Mouse (Mus musculus): Measurements from ENCODE around the gene Ncdn.

Ncdn gene

DNA sequence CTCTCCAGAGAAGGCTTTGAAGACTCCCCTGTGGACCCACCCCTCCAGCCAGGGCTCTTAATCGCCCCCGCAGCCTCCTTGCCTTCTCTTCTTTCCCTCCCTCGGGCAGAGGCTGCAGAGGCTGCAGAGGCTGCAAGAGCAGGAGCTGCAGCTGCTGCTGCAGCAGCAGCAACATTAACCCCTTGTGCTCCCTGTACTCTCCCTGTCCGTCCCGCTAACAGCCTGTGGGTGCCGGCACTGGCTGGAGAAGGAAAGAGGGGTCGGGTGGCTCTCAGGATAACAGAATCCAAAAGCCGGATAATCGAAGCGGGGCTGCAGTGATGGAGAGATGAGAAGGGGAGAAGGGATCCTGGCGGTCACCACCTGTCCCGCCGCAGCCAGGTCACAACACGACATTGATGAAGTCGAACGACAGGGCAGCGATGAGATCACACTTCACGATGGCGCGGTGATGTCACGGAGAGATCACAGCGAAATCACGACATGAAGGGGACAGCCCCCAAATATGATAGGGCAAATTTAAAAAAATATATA, 563 bp downstream of the Ncdn start:
- DNase-seq (ENCODE audit: low spot score in 2 of 2) = peak in 1 of 2 experiments; percentile 36

DNA sequence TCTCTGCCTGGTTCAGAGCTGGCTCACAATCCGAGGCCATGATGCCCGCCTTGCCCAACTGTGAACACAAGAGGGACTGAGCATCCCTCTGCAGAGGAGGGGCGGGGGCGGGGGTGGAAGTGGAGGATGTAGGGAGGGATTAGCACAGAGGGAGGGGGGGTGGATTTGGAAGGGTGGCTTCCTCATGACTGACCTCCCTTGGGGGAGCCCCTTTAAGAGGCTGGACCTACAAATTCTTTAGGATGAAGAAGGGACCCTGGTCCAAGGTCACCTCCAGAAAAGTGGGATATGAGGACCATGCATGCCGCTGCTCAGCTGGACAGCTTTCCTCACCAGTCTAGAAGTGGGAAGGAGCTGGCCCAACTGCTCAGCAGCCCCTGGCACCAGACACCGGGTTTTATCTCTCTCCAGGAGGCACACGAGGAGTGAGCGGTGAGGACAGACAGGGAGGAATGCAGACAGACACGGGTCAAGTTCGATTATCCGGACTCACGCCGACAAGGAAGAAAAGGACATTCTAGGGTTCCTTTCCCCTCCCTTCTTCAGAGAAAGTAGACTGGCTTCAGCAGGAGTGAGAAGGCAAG, 1.1 kb downstream of the Ncdn start:
- DNase-seq (ENCODE audit: low spot score in 2 of 2) = no peak

DNA sequence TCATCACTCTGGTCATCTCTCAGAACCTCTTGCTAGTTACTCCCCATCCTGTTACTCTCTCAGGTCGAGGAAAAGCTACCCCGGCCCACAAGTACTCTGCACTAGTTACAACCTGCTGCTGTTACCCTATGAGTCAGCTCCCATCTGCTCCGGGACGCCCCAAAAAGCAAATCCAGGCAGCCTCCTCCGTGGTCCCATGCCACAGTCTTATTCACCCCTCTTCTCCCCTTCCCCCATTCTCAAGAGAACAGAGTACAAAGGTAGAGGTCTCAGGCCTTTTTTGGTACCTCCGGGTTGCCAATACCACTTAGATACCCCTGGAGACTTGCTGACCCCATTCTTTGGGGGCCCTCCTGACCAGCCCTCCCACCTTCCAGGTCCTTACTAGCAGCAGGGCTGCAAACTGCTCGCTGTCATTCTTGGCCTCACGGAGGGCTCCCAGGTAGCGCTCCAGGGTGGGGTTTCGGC, 1.6 kb downstream of the Ncdn start:
- no peak for DNase-seq (ENCODE audit: low spot score in 2 of 2)

DNA sequence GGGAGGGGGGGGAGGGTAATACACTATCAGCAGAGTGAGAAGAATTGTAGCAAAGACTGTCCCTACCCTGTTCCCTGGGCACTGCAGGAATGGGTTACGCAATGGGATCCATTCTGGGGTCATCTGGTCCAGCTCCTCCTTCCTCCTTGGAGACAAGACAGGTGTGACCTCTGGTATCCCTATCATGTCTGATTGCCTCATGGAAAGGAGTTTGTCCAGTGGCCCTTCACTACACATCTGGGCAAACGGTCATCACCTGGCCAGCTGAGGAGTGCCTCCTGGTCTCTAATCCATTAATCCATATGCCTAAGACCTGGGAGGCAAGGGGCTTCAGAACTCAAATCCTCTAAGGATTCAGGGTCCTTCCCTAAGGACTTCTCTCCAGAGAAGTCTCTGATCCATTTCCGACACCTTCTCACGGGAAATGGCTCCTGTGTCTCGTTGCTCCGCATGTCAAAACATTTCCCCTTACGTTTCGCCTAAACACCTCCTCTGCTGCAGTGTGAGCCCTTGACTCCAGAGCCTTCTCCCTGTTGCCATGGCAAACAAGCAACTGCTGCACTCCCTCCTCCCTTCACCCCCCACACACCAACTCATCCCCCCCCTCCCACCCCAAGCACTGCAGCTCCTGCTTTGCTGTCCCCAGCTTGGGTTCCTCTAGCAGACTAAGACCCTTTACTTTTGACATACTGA, 2.2 kb downstream of the Ncdn start:
- DNase-seq (ENCODE audit: low spot score in 2 of 2) = no peak

DNA sequence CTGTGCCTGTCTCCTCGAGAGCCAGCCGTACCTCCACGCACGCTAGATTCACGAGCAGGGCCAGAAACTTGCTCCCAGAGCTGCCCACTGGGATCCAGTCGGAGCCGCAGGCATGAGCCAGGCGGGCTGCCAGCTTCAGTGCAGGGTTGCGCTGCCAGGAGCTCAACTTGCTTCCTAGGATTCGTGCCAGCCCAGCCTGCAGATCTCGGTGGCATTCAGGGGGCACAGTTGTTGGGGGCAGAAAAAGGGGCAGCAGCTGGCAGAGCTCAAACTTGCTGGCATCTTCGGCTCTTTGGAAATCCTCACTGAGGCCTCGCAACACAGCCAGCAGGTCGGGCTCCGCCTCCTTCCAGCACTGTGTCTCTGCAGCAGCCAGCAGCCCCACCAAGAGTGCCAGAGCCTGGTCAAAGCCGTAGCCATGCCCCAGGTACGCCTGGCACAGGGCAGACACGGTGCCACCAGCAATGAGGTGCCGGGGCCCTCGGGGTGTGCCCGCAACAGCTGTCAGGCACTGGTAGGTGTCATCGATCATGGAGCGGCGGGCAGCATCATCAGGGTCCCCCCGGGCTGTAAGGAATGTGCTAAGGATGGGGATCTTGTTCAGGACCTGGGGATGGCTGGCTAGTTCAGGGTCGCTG, 3.1 kb downstream of the Ncdn start:
- peak; percentile 66 to 86 for DNase-seq (ENCODE audit: low spot score in 2 of 2)

DNA sequence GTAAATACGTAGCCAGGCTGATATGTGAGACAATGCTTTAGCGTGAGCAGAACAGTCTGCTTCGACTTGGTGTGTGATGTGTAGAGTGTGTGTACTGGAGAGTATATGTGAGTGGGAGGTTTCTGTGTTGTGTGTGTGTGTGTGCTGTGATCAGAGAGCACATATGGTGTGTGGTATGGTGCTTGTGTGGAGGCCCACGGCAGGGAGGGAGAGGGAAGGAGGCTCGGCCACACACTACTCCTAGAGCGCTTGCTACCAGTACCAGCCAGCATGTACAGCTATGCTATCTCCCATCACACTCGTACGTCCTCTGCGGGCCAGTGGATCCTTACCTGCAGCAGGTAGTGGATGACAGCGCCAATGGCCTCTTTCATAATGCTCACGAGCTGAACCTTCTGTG, 3.7 kb downstream of the Ncdn start:
- no peak for DNase-seq (ENCODE audit: low spot score in 2 of 2)

DNA sequence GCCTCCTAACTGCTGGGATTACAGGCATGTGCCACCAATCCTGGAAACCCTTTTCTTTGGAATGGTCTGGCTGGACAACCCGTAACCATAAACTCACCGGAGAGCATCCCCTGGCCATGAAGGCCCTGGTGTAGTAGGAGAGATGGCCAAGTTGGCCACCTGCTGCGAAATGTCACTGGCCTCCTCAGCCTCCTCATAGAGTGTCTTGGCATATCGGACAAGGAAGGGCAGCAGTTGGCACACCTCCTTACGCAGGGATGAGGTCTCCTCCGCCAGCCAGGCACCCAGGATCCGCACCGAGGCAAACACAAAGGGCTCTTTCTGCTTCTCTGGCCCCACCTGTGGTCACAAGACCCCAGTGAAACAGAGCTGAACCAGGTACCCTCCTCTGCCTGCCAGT, 4.9 kb downstream of the Ncdn start:
- DNase-seq (ENCODE audit: low spot score in 2 of 2) = no peak

DNA sequence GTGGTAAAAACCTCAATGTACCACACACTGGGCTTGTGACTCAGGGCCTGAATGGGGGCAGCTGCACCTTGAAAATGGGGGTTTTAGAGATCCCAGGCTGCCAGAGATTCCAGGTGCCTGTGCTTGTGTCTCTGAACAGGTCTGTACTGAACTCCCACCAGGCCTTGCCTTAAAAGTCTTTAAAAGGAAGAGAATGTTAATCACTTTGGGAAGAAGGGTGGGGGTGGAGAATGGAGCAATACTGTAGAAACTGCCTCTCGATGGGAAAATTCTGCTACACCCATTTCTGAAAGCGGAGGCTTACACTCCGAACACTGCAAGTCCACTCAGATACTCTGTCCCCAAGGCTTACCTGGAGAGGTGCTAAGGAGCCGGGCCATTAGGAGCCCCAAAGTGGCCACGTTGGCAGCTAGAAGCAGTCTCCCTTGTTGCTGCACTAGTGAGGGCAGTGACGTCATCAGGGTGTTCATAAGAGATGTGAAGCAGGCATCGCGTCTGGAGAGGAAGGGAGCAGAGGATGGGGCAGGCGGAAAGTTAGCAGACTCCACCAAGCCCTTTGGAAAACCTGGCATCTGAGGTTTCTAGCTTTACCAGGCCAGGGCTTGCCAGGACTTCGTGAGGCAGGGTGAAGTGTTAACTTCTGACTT, 6.9 kb downstream of the Ncdn start:
- DNase-seq (ENCODE audit: low spot score in 2 of 2) = no peak

DNA sequence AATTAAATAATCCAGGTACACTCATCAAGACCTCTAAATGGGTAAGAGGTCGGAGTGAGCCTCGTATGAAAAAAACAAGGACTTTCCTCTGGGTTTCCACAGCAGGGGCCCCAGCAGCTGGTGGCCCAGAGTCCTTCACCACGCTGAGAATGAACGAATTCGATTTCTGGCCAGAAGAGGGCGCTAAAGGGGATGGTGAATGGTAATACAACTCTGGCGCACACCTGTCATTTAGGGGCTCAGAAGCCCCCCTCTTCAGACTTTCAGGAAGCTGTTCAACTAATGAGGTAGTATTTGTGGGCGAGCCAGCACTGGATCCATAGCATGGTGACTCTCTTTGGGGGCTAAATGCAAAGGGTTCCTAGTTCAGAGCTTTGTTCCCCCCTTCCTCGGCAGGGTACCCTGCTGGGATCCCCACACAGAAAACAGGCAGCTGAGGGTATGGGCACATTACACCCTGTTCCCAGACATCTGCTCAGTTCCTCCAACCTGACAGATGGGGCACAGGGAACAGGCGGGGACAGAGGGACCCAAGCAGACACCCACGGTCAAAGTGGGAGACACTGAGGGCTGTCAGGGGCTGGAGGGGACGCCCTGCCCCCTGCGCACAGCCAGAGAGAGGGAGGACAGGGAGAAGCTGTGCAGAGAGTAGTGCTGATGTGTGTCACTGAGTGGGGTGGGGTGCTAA, 7.6 kb downstream of the Ncdn start:
- DNase-seq (ENCODE audit: low spot score in 2 of 2) = peak in 1 of 2 experiments; percentile 68

DNA sequence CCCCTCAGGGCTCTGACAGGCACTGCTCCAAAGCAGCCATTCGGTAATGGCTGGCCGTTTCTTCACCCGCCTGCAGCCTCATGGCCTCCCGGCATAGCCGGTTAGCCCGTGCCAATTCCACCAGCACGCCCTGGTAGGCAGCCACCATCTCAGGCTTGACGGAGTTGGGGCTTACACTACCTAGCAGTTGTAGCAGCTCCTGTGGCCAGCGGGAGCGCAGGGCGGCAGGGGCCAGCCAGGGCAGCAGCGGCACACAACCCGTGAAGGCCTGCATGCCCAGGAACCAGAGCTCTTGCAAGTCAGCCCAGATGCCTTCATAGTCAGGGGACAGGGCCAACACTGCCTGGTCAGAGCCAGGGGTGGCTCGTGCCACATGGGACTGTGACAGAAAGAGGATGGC, 8.4 kb downstream of the Ncdn start:
- no peak for DNase-seq (ENCODE audit: low spot score in 2 of 2)

DNA sequence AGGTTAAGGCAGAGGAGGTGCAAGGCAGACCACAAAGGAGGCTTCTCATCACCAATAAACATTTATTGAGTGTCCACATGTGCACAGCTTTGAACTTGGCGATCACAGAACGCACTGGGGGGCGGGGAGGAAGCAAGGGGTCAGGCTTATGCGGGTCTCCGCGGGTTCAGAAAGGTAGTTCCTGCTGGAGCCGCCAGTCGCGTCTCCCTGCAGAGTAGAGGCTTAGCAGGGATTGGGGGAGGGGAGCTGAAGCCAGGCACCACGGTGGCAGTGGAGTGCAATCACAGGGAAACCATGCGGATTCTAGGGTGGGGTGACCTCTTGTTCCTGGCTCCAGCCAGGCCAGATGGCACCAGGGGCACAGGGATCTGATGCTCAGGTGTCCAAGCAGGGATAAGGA, 9.5 kb downstream of the Ncdn start:
- no peak for DNase-seq (ENCODE audit: low spot score in 2 of 2)

DNA sequence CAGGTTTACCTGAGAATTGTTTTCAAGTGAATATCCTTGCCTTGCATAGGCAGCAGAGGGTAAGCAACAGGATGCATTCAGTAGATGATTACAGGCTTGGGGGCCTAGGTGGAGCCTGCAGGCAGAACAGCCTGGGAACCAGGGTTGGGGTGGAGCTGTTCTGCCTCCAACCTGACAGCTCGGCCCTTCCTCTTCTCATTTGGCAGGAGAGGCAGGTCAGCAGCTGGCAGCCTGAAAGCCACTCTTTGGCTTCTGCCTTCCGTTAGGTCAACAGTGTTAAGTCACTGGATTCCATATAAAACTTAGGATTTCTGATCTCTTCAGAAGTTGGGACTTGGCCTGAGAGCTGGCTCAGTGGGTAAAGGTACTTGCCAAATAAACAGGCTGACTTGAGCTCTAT, 10.3 kb downstream of the Ncdn start:
- no peak for DNase-seq (ENCODE audit: low spot score in 2 of 2)

DNA sequence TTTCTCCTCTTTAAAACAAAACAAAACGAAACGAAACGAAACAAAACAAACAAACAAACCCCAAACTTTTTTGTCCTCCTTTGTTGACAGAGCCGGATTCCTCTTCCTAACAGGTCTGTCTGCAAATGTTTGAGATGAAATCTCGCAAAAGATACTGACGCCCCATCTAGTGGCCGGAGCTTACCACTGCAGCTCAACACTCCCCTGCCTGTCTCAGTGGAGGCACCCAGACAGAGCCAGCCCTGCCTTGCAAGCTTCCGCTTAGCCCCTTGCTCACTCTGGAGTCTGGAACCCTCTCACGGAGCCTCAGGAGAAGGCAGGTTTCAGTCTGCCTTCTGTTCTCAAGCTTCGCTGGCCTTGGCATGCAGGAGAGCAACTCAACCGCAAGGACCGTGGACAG, 11.8 kb downstream of the Ncdn start:
- peak; percentile 82 to 84 for DNase-seq (ENCODE audit: low spot score in 2 of 2)

DNA sequence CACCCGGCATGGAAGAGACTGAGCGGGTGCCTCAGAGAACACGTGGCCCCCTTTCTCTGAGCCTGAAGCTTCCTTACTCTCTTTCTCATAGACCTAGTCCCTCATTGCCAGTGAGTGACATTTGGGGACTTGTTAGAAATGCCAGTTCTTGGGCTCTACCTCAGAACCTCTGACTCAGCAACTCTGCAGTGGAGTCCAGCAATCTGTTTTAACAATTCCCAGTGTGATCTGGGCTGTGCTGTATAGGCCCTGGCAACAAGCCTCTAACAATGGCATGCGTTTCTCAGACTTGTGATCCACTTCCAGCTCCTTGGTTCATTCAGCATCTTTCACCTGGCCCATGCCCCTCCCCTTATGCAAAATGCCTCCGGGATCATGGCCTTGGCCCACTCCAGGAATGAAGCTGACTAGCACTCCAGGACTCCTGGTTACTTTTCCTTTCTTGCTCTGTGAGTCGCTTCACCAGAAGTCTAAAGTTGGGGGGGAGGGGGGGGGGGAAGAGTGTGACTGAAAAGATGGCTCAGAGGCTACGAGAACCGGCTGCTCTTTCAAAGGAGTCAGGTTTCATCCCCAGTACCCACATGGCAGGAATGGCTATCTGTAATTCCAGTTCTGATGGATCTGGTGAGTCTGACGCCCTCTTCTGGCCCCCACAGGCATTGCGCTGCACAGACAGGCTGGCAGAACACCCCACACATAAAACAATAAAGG, 13.1 kb downstream of the Ncdn start:
- DNase-seq (ENCODE audit: low spot score in 2 of 2) = no peak

DNA sequence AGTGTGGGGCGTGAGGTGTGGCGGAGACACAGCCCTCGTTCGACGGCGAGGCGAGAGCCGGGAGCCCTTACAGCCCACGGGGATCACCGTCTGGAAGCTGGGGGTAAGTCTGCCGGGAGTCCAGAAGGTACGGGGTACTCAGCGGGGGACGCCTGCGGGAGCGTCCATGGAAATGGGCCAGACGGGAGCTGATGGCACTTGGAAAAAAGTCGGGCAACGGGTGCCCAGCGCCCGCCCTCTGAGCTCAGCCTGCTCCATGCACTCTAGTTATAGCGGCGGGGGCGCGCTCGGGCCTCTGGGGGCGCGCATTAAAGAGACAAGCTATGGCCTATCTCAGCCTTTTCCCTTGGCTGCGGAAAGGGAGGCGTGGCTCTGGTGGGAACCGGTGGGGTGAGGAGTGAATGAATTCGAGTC, 17.2 kb downstream of the Ncdn start, which contains the start of gene Tfap2e:
Gene Tfap2e (minus strand): TSS at position 240 of the 414 bp plus-strand sequence.
- DNase-seq (ENCODE audit: low spot score in 2 of 2) = peak in 1 of 2 experiments; percentile 31

DNA sequence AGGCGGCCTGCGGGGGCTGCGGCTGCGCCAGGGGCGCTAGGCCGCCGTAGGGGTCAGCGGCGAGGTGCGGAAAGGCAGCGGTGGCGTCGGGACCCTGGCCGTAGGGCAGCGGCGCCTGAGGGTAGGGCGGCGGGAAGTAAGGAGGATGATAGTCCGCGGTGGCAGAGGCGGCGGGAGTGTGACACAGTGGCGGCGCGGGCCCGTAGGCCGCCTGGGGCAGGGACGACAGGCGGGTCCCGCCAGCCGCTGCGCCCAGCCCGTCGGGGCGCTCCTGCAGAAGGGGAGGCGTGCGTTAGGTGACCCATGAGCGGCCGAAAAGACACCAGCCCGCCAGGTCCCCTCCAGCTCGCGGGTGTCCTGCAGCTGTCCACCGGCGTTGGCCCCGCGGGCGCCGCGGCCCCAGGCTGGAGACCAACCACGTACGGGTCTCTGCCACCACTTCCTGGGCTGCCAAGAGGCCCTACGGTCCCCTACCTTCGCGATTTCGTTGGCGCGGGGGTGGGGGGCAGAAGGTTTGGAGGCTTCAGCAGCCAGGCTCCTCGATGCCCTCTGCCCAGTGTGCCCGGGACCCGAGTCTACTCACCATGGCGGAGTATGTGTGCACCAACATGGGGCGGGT, 17.7 kb downstream of the Ncdn start:
- DNase-seq (ENCODE audit: low spot score in 2 of 2) = no peak

DNA sequence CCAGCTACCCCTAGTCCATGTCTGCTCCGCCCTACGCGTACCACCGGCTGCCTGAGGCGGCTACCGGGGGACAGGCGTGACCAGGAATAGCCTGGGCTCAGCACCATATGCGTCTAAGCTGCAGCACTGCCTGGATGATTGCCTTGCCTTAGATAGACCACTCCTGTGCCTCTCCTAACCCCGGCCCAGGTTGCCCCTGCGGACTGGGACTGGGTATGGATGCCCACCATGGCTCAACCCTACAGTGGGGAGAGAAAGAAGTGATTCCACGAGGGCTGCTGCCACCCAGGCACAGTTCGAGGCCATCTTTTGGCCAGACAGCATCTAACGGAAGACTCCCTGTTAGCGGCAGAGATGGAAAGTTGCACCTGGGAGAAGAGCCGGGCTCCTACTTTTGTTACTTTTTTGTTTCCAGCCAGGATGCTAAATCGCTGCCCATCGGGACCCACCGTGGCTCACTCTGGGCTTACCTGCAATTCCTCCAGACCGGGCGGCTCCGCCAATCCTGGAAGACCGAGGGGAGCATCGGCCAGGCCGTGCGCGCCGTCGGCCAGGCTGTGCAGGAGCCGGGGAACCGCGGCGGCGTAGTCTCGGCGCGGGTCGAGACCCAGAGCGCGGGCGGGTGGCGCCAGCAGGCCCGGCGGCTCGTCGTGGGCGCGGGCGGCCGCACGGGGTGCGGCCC, 18.4 kb downstream of the Ncdn start:
- DNase-seq (ENCODE audit: low spot score in 2 of 2) = no peak

DNA sequence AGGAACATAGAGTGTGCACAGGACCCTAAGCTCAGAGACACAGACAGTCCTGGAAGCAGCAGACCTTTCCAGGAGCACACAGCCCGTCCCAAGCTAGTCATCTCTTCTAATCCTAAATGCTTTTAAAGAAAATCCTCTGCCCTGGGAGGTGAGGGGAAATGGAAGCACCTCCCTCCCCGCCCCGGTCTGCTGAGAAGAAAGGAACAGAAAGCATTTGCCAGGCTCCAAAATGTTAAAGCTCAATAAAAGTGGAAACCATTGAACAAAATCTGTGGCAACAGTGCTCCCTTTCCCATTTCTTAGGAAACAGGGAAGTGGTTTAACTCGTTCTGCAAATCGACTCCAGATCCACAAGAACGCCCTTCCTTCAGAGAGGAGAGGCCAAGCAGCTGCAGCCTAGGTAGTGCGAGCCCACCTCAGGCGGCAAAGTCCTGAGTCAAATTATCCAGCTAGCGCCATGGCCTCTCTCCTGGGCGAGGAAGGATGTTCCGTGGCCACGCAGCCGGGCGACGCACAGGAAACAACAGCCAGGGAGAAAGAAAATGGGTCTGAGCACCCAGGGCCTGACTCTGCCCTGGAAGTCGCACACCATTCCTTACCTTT, 19.1 kb downstream of the Ncdn start:
- DNase-seq (ENCODE audit: low spot score in 2 of 2) = no peak

DNA sequence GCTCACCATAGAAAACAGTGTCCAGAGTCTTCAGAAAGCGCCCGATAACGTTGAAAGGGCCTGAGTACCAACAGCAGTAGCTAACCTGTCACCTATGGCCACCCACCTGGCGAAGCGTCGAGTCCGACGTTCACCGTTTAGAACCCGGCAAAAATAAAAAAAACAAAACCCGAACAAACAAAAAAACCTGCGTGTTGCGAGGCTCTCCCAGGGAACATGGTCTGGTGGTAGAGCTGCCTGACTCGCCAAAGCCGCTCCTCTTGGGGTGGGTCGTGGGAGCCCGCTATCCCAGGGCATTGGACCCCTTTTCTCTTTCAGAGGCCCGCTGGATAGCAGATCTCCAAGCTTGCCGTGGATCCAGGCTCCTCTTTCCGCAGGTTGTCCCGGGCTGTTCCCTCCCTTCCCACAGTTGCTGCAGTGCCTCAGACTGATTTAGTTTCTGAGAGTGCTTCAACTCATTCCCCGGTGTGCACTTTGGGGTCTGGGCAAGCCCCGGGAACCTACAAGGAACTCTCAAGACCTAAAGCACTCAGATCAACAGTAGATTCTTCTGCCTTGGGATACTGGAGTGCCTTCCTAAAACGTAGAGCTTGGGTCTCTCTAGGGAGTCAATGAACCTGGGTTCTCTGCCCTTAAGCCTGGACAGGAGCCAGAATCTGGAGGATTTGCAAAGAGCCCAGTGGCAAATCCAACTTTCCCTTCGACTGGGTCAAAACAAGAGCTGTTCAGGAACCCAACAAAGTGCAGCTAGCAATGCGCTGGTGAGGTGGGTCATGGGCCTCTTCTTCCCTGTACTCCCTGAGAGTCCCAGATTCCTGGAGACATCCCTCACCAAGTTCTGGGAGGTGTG, 20.5 kb downstream of the Ncdn start:
- DNase-seq (ENCODE audit: low spot score in 2 of 2) = no peak

Measured in cerebellum, postnatal 4 days (tissue).